Mouse (Mus musculus) layer of hippocampus, adult 18-20 months (tissue): ENCODE measurements at regions not wholly inside any gene's neighbourhood (a gene's known extent, or its start where the extent isn't known, plus 50 kb on each side); places are given as distances from the start of the nearest gene placed in this dataset.

Experiments used
- DNase-seq, 2 experiments: peaks; one replicate each; pipeline ENCODE4 v3.0.0; 2022; ENCODE audit warnings: low spot score in 2 of 2

GRCm38 (mm10) chr4:78666326-78666725, 454.6 kb upstream of the Ptprd start:
- peak in 1 of 2 experiments; percentile 14 for DNase-seq

DNA sequence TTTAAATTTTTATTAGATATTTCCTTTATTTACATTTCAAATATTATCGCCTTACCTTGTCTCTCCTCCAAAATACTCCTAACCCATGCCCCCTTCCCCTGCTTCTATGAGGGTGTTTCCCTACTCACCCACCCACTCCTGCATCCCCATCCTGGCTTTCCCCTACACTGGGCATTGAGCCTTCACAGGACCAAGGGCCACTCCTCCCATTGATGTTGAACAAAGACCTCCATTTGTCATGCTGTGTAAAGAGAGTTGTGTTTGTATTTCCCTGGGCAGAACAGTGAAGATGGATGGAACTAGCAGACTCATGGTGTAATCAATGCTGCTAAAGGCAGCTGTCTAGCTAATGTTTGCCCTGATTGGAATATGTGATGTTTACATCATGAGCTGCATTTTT, 431.0 kb upstream of the Ptprd start:
- DNase-seq: no peak

DNA sequence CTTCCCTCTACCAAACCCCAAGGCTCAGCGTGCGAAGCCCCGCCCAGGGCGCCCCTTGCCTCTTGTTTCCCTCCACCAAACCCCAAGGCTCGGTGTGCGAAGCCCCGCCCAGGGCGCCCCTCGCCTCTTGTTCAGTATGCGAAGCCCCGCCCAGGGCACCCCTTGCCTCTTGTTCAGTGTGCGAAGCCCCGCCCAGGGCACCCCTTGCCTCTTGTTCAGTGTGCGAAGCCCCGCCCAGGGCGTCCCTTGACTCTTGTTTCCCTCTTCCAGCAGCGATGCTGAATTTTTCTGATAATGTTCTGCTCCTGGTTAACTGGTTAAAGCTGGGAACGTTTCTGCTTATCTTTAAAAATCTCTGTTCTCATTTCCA, 394.7 kb upstream of the Ptprd start:
- peak in 1 of 2 experiments; percentile 5 for DNase-seq

DNA sequence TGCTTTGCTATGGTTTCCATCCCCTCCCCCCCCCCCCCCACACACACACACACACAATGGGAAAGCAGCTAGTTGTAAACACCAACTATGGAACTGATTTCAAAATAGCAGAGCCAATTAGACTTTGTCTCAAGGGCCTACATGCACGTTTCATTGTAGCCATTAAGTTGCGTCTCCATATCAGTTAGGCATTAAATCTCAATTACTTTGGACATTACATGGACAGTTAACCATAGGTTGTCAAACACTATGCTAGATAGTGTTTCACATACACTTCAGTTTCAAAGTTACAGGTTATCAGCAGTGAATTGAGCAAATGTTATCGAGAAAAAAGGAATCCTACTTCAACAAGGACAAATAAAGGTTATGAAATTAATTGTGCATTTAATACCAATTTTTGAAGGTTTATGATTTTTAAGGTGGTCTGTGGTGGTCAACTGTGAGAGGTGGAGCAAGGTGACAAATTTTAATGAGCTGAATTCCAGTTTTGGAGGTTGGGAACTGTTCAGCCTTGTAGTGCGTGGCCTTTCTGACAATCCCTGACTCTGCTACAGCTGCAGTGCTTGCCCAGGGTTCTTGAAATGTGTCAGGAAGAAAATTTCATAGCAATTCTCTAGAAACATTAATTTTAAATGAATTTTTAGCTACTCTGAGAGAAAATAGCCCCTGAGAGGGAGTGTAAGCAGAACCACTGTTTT, 394.2 kb upstream of the Ptprd start:
- DNase-seq: no peak

DNA sequence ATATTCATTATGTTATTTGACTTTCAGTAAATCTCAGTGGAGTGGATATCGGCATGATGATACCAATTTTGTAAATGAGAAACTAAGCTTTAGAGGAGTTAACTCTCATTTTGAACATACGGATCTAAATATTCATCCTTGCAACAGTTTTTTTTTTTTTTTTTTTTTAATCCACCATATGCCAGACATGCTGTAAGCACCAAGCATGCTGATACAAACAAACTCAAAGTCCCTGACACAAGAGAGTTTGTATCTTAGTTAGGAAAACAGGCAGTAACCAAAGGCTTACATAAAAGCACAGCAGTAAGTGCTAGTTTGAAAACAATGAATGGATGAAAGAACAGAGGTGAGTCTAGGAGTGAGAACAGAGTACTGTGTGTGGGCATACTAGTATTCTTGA, 369.8 kb upstream of the Ptprd start:
- DNase-seq: peak in 1 of 2 experiments; percentile 10

DNA sequence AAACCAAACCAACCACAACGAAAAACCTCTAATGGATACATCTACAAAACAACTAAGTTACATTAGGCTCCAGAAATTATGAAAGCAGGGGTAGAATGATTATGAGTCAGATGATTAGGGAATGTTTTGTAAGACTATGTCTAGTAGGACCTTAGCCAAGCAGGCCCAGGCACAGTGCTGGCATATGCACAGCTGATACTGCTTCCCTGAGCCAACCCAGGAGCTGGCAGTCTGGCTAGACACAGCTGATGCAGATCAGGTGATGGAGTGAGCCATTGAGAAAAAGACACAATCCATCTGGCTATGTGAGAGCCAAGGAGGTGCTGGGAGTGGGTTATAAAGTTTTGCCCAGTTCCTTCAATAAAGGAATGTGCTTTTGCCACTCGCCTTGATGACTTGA, 353.6 kb upstream of the Ptprd start:
- DNase-seq: peak; percentile 4 to 52
